Comparison of ENCODE assay signal across 13 mouse cellular contexts in the genomic region with DNA sequence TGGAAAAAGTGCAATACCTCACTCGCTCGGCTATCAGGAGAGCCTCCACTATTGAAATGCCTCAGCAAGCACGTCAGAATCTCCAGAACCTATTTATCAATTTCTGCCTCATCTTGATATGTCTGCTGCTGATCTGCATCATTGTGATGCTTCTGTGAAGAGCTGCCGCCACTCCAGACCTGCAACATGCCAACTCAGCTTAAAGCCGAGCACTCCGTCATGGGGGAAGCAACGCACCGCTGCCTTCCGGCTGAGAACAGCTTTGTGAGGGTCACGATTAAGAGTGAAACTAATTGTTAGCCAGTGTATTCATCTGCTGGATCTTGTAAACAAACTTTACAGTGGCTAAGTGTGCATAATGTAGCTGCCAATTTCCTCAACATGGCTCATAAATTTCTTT. TPM values are rescaled to one million over a fixed set of nuclear protein-coding genes. Genes with fewer than 3 reads are reported as not detected.
DNase-seq lines count a peak whose midpoint lies in the region; ATAC-seq lines count a peak whose summit lies in the region.
"Had no signal": no experiment of that assay in that cellular context is flagged by ENCODE, and none has a peak within 500 bp of the region (broad histone marks: within the 10 kb centered on the region; RNA-seq: fewer than 3 reads in every experiment).

No protein-coding gene starts in this region.

- WGBS in kidney, embryonic 15.5 days = 73% methylated on average over 10 of the region's 10 CpGs

- no peak for ATAC-seq in kidney, embryonic 15.5 days (replicated peaks; ENCODE audit: low FRiP score)
- peak; percentile 26 for ATAC-seq in activated CD4-positive, CD25-positive, alpha-beta regulatory T cell, adult 4 months
- ATAC-seq: forebrain, embryonic 16.5 days; hindbrain, postnatal 0 days had no signal

- no peak overlapping the region for H3K4me3 ChIP-seq in kidney, embryonic 15.5 days (replicated peaks)
- H3K4me3 ChIP-seq: limb, embryonic 15.5 days had no signal

- peak; percentile 7 to 18 for DNase-seq in kidney, adult 8-10 months
- DNase-seq in CD4-positive helper T cell, adult 2 months (ENCODE audit: low read depth, low spot score) = peak; percentile 59
- DNase-seq in kidney, postnatal 4 days = peak; percentile 24 to 33
- no peak for DNase-seq in cerebellum, postnatal 14 days
- no peak for DNase-seq in cerebellum, adult 8-10 months
- DNase-seq in adrenal gland, postnatal 10 days = no peak
- DNase-seq: cerebellum, adult 9-10 months; layer of hippocampus, postnatal 36 days had no signal

- no peaks in the 10 kb centered on the region for H3K9me3 ChIP-seq in kidney, embryonic 15.5 days (replicated peaks)
- H3K9me3 ChIP-seq: limb, embryonic 15.5 days had no signal

- no peaks in the 10 kb centered on the region for H3K27me3 ChIP-seq in kidney, embryonic 15.5 days
- H3K27me3 ChIP-seq: limb, embryonic 15.5 days had no signal

- peaks cover 5% of the 10 kb centered on the region for H3K36me3 ChIP-seq in kidney, embryonic 15.5 days

- H3K4me2 ChIP-seq in kidney, embryonic 15.5 days = no peak overlapping the region
- H3K4me2 ChIP-seq: limb, embryonic 15.5 days had no signal

- no peak overlapping the region for H3K9ac ChIP-seq in kidney, embryonic 15.5 days
- H3K9ac ChIP-seq: limb, embryonic 15.5 days had no signal

- H3K27ac ChIP-seq in kidney, embryonic 15.5 days = no peak overlapping the region; the same call in 1 of the 2 replicates
- H3K27ac ChIP-seq: hindbrain, postnatal 0 days; limb, embryonic 15.5 days had no signal

- peaks cover 6% of the 10 kb centered on the region; the same call in 1 of the 2 replicates for H3K4me1 ChIP-seq in kidney, embryonic 15.5 days

RNA-seq across cellular contexts. Expression of gene Pln, which starts 6.4 kb away (rescaled TPM):
- 1.0 and 2.0 TPM in 2 replicates for polyA plus RNA-seq in kidney, embryonic 15.5 days (2015; fragmentation: Nextera tagmentation; extraction: Ambion mirVana)
- 1 to 10 TPM in 1 of 2 experiments, under 1 TPM in 1; 0.99 to 3.0 TPM for polyA plus RNA-seq in activated CD4-positive, CD25-positive, alpha-beta regulatory T cell, adult 4 months (2017; shearing (Covaris generic))
- under 1 TPM; 0.27 to 0.51 TPM for total RNA-seq in adrenal gland, postnatal 10 days (2021)

RNA-seq across cellular contexts. Expression of gene Cep85l, which starts 35.9 kb away (rescaled TPM):
- 3.4 and 3.9 TPM in 2 replicates for polyA plus RNA-seq in kidney, embryonic 15.5 days (2015; fragmentation: Nextera tagmentation; extraction: Ambion mirVana)
- polyA plus RNA-seq in activated CD4-positive, CD25-positive, alpha-beta regulatory T cell, adult 4 months (2017; shearing (Covaris generic)) = 1 to 10 TPM; 1.7 to 1.9 TPM
- 10 to 100 TPM; 15.7 to 17.4 TPM for total RNA-seq in adrenal gland, postnatal 10 days (2021)

Comparison
In these comparisons a context has a peak if more than half of its experiments do, and no peak if none do; other contexts are left out.
1. DNase-seq: peak in kidney, adult 8-10 months (2 of 2), CD4-positive helper T cell, adult 2 months (single experiment) and kidney, postnatal 4 days (2 of 2); none in cerebellum, postnatal 14 days (0 of 2), cerebellum, adult 8-10 months (single experiment) and adrenal gland, postnatal 10 days (single experiment).